Mouse (Mus musculus) monocyte, adult 59 days (primary cell): ENCODE data around the gene Ipo8. TPM values are rescaled to one million over a fixed set of nuclear protein-coding genes. Genes with fewer than 3 reads are reported as not detected.

Experiments used
- total RNA-seq, 2 experiments: library from RNA; stranded (reverse); gene quantifications; one replicate each; pipeline ENCODE4 v1.2.4; 2023

Ipo8 gene
- total RNA-seq = 10 to 100 TPM; 30.2 to 32.8 TPM

DNA sequence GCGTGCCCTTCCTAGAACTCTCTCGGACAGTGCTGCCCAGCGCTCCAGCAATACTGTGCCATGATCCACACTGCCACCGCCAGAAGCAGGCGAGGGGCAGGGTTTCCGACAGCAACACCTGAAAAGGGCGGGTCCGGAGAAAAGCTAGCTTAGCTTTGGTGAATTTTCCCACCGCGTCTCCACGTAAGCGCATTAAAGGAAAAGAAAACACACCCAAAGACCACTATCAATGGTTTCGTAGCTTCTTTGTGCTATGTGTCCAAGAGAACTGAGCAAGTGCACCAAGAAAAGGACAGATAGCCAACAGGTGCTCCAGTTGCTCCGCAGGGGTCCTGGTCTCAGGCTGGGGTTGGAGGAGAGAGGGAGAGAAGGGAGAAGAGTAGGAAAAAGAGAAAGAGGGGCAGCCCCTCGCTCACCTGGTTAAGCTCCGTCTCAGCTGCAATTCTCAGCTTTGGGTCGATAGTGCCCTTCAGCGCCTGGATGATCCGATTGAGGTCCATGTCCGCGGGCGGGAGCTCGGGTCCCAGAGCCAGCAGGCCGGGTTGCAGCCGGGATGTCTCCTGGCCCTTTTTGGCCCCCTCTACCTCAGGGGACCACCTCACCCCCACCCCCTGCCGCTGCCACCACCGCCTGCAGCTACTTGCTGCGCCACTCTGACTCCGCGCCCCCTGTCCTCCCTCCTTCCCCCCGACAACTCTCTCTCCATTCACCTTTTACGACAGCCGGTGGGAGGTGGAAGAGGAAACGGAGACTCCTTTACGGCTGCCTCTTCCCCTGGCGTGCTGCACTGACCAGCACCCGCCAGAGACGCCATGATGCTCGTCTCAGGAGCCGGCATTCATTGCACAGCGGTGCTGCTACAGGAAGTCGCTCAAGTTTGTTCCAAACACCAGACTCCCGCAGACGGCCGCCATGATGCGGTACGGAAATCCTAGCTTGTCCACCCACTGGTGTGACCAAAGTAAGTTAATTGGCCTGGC lies at the start of gene Ipo8:
TSS of gene Ipo8 (minus strand) at position 720 of the 980 bp plus-strand sequence.

Other genes starting within 250 kb of the Ipo8 start
- 1 to 10 TPM; 2.4 to 4.3 TPM for gene Caprin2, start 64.8 kb upstream of the Ipo8 start, total RNA-seq
- gene Sinhcaf, start 115.0 kb upstream of the Ipo8 start, total RNA-seq = 10 to 100 TPM; 16.7 to 21.8 TPM